Mouse (Mus musculus) heart, embryonic 13.5 days (tissue): ENCODE data around the gene Ptprk. TPM values are rescaled to one million over a fixed set of nuclear protein-coding genes. Genes with fewer than 3 reads are reported as not detected.

Experiments
- ATAC-seq: fragments of 200-750 bp; cut with Nextera tagmentation; 2 replicates; pipeline ENCODE4 v1.8.0; 2017; ENCODE audit warnings: moderate TSS enrichment; ENCODE audit not compliant: insufficient number of reproducible peaks, low FRiP score, low TSS enrichment; ENCODE audit errors: extremely low read depth
- H3K27ac ChIP-seq: fragments of 300-500 bp; sonication (generic); replicated peaks from 2 replicates; pipeline ENCODE4 v1.5.1; 2015; ENCODE audit warnings: moderate library complexity, mild to moderate bottlenecking, inconsistent platforms
- H3K27me3 ChIP-seq: fragments of 300-500 bp; sonication (generic); replicated peaks from 2 replicates; pipeline ENCODE4 v1.6.1; 2015; ENCODE audit warnings: mild to moderate bottlenecking, inconsistent platforms
- H3K36me3 ChIP-seq: fragments of 300-500 bp; sonication (generic); 2 replicates; pipeline ENCODE4 v1.6.1; 2015; ENCODE audit warnings: mild to moderate bottlenecking, inconsistent platforms
- H3K4me1 ChIP-seq: fragments of 300-500 bp; sonication (generic); 2 replicates; pipeline ENCODE4 v1.6.1; 2015; ENCODE audit warnings: inconsistent platforms
- H3K4me2 ChIP-seq: fragments of 300-500 bp; sonication (generic); 2 replicates; pipeline ENCODE4 v1.6.1; 2015; ENCODE audit warnings: inconsistent platforms, mild to moderate bottlenecking, moderate library complexity
- H3K4me3 ChIP-seq: fragments of 300-500 bp; sonication (generic); 2 replicates; pipeline ENCODE4 v1.5.1; 2015; ENCODE audit warnings: moderate library complexity, mild to moderate bottlenecking, inconsistent platforms
- H3K9ac ChIP-seq: fragments of 300-500 bp; sonication (generic); 2 replicates; pipeline ENCODE4 v1.6.1; 2015; ENCODE audit warnings: inconsistent platforms, mild to moderate bottlenecking, moderate library complexity
- H3K9me3 ChIP-seq: fragments of 300-500 bp; sonication (generic); 2 replicates; pipeline ENCODE4 v1.6.1; 2016; ENCODE audit warnings: inconsistent platforms
- WGBS: fragments of 180-500 bp; shearing (Covaris S2); methylation state at CpG from one replicate; pipeline ENCODE4 v1.1.7; 2015; ENCODE audit warnings: mixed read lengths; 5-methylcytosine and 5-hydroxymethylcytosine counted together
- polyA plus RNA-seq: library from polyadenylated mRNA; unstranded; fragments of >200 nt; fragmentation: Nextera tagmentation; extraction: Ambion mirVana; gene quantifications from 2 replicates; pipeline ENCODE4 v1.2.1, GENCODE M21; 2015

Gene Ptprk
- polyA plus RNA-seq, 1 experiment from 2014 or later: 31.3 TPM

- no peak for ATAC-seq
- H3K27me3 ChIP-seq: no peaks in the 10 kb centered on the region
- H3K4me1 ChIP-seq: no peaks in the 10 kb centered on the region
- H3K9me3 ChIP-seq: no peaks in the 10 kb centered on the region
- H3K4me2 ChIP-seq: no peak overlapping the region
- no peak overlapping the region for H3K4me3 ChIP-seq
- 86% methylated on average over 2 of the region's 2 CpGs for WGBS
- H3K9ac ChIP-seq: no peak overlapping the region
- peaks cover 35% of the 10 kb centered on the region for H3K36me3 ChIP-seq
- no peak overlapping the region for H3K27ac ChIP-seq
These were observed 492.2 kb downstream of the Ptprk start for GRCm38 (mm10) chr10:28566828-28567227.

- H3K9me3 ChIP-seq: no peaks in the 10 kb centered on the region
- H3K27ac ChIP-seq: no peak overlapping the region
- H3K4me3 ChIP-seq: no peak overlapping the region
- no peak for ATAC-seq
- no peaks in the 10 kb centered on the region for H3K4me1 ChIP-seq
- no peak overlapping the region for H3K9ac ChIP-seq
- WGBS: 85% methylated on average over 3 of the region's 3 CpGs
- no peaks in the 10 kb centered on the region for H3K27me3 ChIP-seq
- H3K4me2 ChIP-seq: no peak overlapping the region
- H3K36me3 ChIP-seq: peaks cover 35% of the 10 kb centered on the region
These were observed 492.8 kb downstream of the Ptprk start for GRCm38 (mm10) chr10:28567441-28567840.

GRCm38 (mm10) chr10:28568047-28568446, 493.4 kb downstream of the Ptprk start:
- Histone ChIP-seq H3K4me1 (no peaks in the 10 kb centered on the region), H3K27me3 (no peaks in the 10 kb centered on the region), H3K9ac (no peak overlapping the region), H3K4me2 (no peak overlapping the region), H3K27ac (no peak overlapping the region), H3K9me3 (no peaks in the 10 kb centered on the region), H3K36me3 (peaks cover 35% of the 10 kb centered on the region), H3K4me3 (no peak overlapping the region)
- no peak for ATAC-seq
- 63% methylated on average over 5 of the region's 5 CpGs for WGBS

- Histone ChIP-seq H3K36me3 (peaks cover 34% of the 10 kb centered on the region), H3K4me3 (no peak overlapping the region), H3K27me3 (no peaks in the 10 kb centered on the region), H3K9ac (no peak overlapping the region), H3K4me1 (no peaks in the 10 kb centered on the region), H3K9me3 (no peaks in the 10 kb centered on the region), H3K27ac (no peak overlapping the region), H3K4me2 (no peak overlapping the region)
- no peak for ATAC-seq
- WGBS: 71% methylated on average over 5 of the region's 5 CpGs
These were observed 505.0 kb downstream of the Ptprk start for GRCm38 (mm10) chr10:28579596-28579995.

GRCm38 (mm10) chr10:28586565-28587138, 512.0 kb downstream of the Ptprk start:
- Histone ChIP-seq H3K4me3 (no peak overlapping the region), H3K9ac (no peak overlapping the region), H3K9me3 (no peaks in the 10 kb centered on the region), H3K4me2 (no peak overlapping the region), H3K4me1 (no peaks in the 10 kb centered on the region), H3K27me3 (no peaks in the 10 kb centered on the region), H3K36me3 (peaks cover 46% of the 10 kb centered on the region), H3K27ac (no peak overlapping the region)
- 63% methylated on average over 4 of the region's 4 CpGs for WGBS
- ATAC-seq: no peak

GRCm38 (mm10) chr10:28588401-28588800, 513.8 kb downstream of the Ptprk start:
- no peaks in the 10 kb centered on the region for H3K4me1 ChIP-seq
- WGBS: 83% methylated on average over 4 of the region's 4 CpGs
- ATAC-seq: no peak

GRCm38 (mm10) chr10:28590822-28591221, 516.2 kb downstream of the Ptprk start:
- Histone ChIP-seq H3K36me3 (peaks cover 51% of the 10 kb centered on the region), H3K4me1 (peaks cover 3% of the 10 kb centered on the region; the same call in 1 of the 2 replicates), H3K4me2 (no peak overlapping the region), H3K9me3 (no peaks in the 10 kb centered on the region), H3K27ac (no peak overlapping the region), H3K9ac (no peak overlapping the region), H3K27me3 (no peaks in the 10 kb centered on the region), H3K4me3 (no peak overlapping the region)
- WGBS: 49% methylated on average over 3 of the region's 3 CpGs
- ATAC-seq: no peak

More at GRCm38 (mm10) chr10:28588401-28588800, 513.8 kb downstream of the Ptprk start:
- Histone ChIP-seq H3K9me3 (no peaks in the 10 kb centered on the region), H3K36me3 (peaks cover 50% of the 10 kb centered on the region), H3K27me3 (no peaks in the 10 kb centered on the region), H3K9ac (no peak overlapping the region), H3K27ac (no peak overlapping the region), H3K4me3 (no peak overlapping the region), H3K4me2 (no peak overlapping the region)

GRCm38 (mm10) chr10:28593566-28594292, 519.1 kb downstream of the Ptprk start:
- 30% methylated on average over 3 of the region's 4 CpGs for WGBS
- Histone ChIP-seq H3K4me1 (peaks cover 3% of the 10 kb centered on the region; the same call in 1 of the 2 replicates), H3K9ac (no peak overlapping the region), H3K27ac (no peak overlapping the region), H3K4me2 (no peak overlapping the region), H3K27me3 (no peaks in the 10 kb centered on the region), H3K9me3 (no peaks in the 10 kb centered on the region), H3K4me3 (no peak overlapping the region), H3K36me3 (peaks cover 37% of the 10 kb centered on the region)
- ATAC-seq: no peak

- Histone ChIP-seq H3K27ac (no peak overlapping the region), H3K27me3 (no peaks in the 10 kb centered on the region), H3K9ac (no peak overlapping the region), H3K9me3 (no peaks in the 10 kb centered on the region), H3K4me2 (no peak overlapping the region), H3K4me3 (no peak overlapping the region), H3K36me3 (peaks cover 20% of the 10 kb centered on the region), H3K4me1 (peaks cover 3% of the 10 kb centered on the region; the same call in 1 of the 2 replicates)
- WGBS: 85% methylated on average over 3 of the region's 3 CpGs
- no peak for ATAC-seq
These were observed 522.3 kb downstream of the Ptprk start for GRCm38 (mm10) chr10:28596897-28597296.

- Histone ChIP-seq H3K4me3 (no peak overlapping the region), H3K27me3 (no peaks in the 10 kb centered on the region), H3K9me3 (no peaks in the 10 kb centered on the region), H3K4me2 (no peak overlapping the region), H3K36me3 (no peaks in the 10 kb centered on the region), H3K27ac (no peak overlapping the region), H3K4me1 (no peaks in the 10 kb centered on the region), H3K9ac (no peak overlapping the region)
- no peak for ATAC-seq
- WGBS: 71% methylated on average over 3 of the region's 3 CpGs
These were observed 534.5 kb downstream of the Ptprk start for GRCm38 (mm10) chr10:28609136-28609535.

GRCm38 (mm10) chr10:28614396-28614795, 539.8 kb downstream of the Ptprk start:
- no peak for ATAC-seq
- Histone ChIP-seq H3K27ac (no peak overlapping the region), H3K9me3 (no peaks in the 10 kb centered on the region), H3K4me3 (no peak overlapping the region), H3K4me1 (no peaks in the 10 kb centered on the region), H3K9ac (no peak overlapping the region), H3K4me2 (no peak overlapping the region), H3K27me3 (no peaks in the 10 kb centered on the region), H3K36me3 (no peaks in the 10 kb centered on the region)
- WGBS: 75% methylated on average over 2 of the region's 2 CpGs

- Histone ChIP-seq H3K27me3 (no peaks in the 10 kb centered on the region), H3K9ac (no peak overlapping the region), H3K4me1 (no peaks in the 10 kb centered on the region), H3K36me3 (no peaks in the 10 kb centered on the region), H3K4me3 (no peak overlapping the region), H3K9me3 (no peaks in the 10 kb centered on the region), H3K4me2 (no peak overlapping the region), H3K27ac (no peak overlapping the region)
- WGBS: 91% methylated on average over 7 of the region's 7 CpGs
- no peak for ATAC-seq
These were observed 542.6 kb downstream of the Ptprk start for GRCm38 (mm10) chr10:28617203-28617602.
